Comparison of ENCODE assay signal across 30 mouse cellular contexts in the genomic region with DNA sequence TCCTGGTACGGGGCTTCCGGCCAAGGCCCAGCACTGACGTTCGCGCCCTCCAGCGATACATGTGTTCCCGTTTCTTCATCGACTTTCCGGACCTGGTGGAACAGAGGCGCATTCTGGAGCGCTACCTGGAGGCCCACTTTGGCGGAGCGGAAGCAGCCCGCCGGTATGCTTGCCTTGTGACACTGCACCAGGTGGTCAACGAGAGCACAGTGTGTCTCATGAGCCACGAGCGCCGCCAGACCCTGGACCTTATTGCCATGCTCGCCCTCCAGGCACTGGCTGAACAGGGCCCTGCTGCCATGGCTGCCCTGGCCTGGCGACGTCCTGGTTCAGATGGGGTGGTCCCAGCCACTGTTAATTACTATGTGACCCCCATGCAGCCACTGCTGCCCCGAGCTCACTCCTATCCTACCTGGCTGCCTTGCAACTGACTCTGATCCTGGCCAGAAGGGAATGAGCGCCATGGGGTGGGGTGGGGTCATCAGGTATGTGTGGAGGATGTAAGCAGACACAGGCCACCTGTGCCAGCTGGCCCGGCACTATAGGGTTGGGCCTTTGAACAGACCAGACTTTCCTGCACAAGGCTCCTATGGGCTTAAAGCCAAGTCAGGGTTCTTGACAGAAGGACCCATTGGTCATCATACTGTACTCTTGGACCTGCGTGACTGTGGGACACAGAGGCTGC. TPM values are rescaled to one million over a fixed set of nuclear protein-coding genes. Genes with fewer than 3 reads are reported as not detected.
"Had no signal": no experiment of that assay in that cellular context is flagged by ENCODE, and none has a peak within 500 bp of the region (broad histone marks: within the 10 kb centered on the region; RNA-seq: fewer than 3 reads in every experiment).

No protein-coding gene starts in this region.

- H3K36me3 ChIP-seq: kidney, embryonic 15.5 days; limb, embryonic 12.5 days; liver, embryonic 12.5 days; liver, embryonic 15.5 days; lung, embryonic 15.5 days; midbrain, embryonic 10.5 days; midbrain, embryonic 13.5 days; neural tube, embryonic 13.5 days; stomach, embryonic 15.5 days had no signal

- H3K9ac ChIP-seq: kidney, embryonic 15.5 days; limb, embryonic 12.5 days; liver, embryonic 12.5 days; liver, embryonic 15.5 days; lung, embryonic 15.5 days; midbrain, embryonic 13.5 days; neural tube, embryonic 13.5 days; stomach, embryonic 15.5 days had no signal

- DNase-seq: kidney, postnatal 10 days; kidney, postnatal 36 days; layer of hippocampus, postnatal 36 days; liver; lung, adult 18-20 months; lung, postnatal 10 days; lung, postnatal 36 days; retina, postnatal 1 day; right cerebral cortex, postnatal 25 days; spleen, adult 18-20 months; thymus, adult 2 months; thymus, postnatal 14 days; thymus, postnatal 4 days had no signal

- H3K27ac ChIP-seq: kidney, embryonic 15.5 days; left cerebral cortex, adult 2 months; limb, embryonic 12.5 days; liver, embryonic 12.5 days; liver, embryonic 15.5 days; lung, embryonic 15.5 days; midbrain, embryonic 10.5 days; midbrain, embryonic 13.5 days; neural tube, embryonic 13.5 days; stomach, embryonic 15.5 days had no signal

- H3K4me3 ChIP-seq: kidney, embryonic 15.5 days; left cerebral cortex, adult 2 months; limb, embryonic 12.5 days; liver, embryonic 12.5 days; liver, embryonic 15.5 days; lung, embryonic 15.5 days; megakaryocyte, embryonic 14.5 days; midbrain, embryonic 10.5 days; midbrain, embryonic 13.5 days; myocyte; neural tube, embryonic 13.5 days; stomach, embryonic 15.5 days had no signal

- H3K9me3 ChIP-seq: kidney, embryonic 15.5 days; limb, embryonic 12.5 days; liver, embryonic 12.5 days; liver, embryonic 15.5 days; lung, embryonic 15.5 days; megakaryocyte, embryonic 14.5 days; midbrain, embryonic 10.5 days; midbrain, embryonic 13.5 days; neural tube, embryonic 13.5 days; stomach, embryonic 15.5 days had no signal

- ATAC-seq: liver, embryonic 12.5 days; midbrain, embryonic 13.5 days; midbrain, embryonic 16.5 days had no signal

- H3K4me2 ChIP-seq: kidney, embryonic 15.5 days; limb, embryonic 12.5 days; liver, embryonic 12.5 days; liver, embryonic 15.5 days; lung, embryonic 15.5 days; midbrain, embryonic 13.5 days; neural tube, embryonic 13.5 days; stomach, embryonic 15.5 days had no signal

RNA-seq across cellular contexts. Expression of a gene that starts 6.9 kb away (rescaled TPM):
- total RNA-seq: layer of hippocampus, postnatal 36 days; left cerebral cortex, adult 2 months; left cerebral cortex, postnatal 10 days; left cerebral cortex, postnatal 36 days; monocyte, adult 5-6 weeks had no signal
- polyA plus RNA-seq: liver, embryonic 12.5 days had no signal

RNA-seq across cellular contexts. Expression of a gene that starts 11.5 kb away (rescaled TPM):
- total RNA-seq: monocyte, adult 5-6 weeks; neutrophil, adult 5-6 weeks had no signal

RNA-seq across cellular contexts. Expression of a gene that starts 31.9 kb away (rescaled TPM):
- total RNA-seq: left cerebral cortex, postnatal 36 days; monocyte, adult 5-6 weeks; neutrophil, adult 5-6 weeks had no signal
